Mouse (Mus musculus): ENCODE results near the gene Nmur1.
"Not testable (repeated sequence)": the region's sequence is repeated elsewhere in the genome, so short reads cannot be mapped to it uniquely, and the experiment has no call there.

Gene Nmur1

DNA sequence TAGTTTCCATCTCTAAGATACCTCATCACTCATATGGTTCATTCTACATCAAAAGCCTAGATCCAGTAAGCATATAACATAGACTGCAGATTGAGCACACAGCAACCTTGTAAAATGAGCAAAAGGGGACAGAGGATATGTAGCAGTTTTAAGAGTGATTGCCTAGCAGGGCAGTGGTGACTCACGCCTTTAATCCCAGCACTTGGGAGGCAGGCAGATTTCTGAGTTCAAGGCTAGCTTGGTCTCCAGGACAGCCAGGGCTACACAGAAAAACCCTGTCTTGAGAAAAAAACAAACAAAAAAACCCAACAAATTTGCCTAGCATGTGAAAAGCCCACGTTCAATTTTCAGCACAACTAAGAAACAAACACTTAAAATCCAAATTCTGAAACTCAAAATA, 71.8 kb downstream of the Nmur1 start:
- no peak for DNase-seq

DNA sequence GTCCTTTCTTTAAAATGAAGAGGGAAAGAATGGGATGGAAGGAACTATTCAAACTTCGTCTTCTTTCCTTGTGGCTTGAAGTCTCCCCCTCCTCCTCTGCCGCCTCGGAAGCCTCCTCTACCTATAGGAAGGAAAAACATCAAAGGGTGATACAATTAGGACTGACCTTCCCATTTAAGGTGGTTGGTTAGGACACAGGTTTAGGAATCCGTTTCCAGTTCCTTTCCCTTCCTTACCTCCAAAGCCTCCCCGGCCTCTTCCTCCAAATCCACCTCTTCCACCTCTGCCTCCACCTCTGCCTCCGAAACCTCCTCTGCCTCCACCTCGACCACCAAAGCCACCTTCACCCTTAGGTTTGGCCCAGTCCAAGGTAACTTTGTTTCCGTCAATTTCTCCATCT, 75.5 kb downstream of the Nmur1 start:
- DNase-seq: no peak

DNA sequence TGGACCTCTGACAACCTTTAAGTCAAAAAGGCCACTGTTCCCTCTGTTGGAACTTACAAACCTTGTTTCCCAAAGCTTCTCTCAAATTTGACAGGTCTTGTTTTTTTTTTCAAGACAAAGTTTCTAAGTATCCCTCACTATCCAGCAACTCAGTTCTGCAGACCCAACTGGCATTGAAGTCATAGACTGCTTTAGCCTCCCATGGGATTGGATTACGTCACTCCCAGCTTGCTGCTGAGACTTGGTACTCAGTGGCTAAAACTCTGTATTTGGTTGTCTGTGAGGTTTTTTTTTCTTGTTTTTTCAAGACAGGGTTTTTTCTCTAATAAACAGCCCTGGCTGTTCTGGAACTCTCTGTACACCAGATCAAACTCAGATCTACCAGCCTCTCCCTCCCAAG, 76.3 kb downstream of the Nmur1 start:
- no peak for DNase-seq

- no peak for DNase-seq
Observed at GRCm38 (mm10) chr1:86349201-86349600, 76.8 kb downstream of the Nmur1 start.

DNA sequence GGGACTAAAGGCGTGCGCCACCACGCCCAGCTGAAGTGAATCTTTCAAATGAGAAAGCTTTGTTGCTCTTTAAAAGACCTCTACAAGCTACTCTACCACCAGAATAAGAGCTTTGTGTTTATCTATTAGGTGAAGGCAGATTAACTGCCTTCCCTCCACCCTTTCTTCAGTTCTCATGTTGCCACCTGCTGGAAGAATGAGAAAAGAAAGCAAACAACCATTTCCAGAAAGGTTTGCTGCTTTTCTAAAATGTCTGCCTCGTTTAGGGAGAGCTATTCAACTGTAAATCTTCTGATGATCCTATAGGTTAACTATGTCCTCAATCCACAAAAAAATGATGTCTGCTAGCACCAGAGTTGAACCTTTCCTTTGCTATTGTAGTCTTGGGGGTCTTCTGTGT, 77.2 kb downstream of the Nmur1 start:
- no peak for DNase-seq

DNA sequence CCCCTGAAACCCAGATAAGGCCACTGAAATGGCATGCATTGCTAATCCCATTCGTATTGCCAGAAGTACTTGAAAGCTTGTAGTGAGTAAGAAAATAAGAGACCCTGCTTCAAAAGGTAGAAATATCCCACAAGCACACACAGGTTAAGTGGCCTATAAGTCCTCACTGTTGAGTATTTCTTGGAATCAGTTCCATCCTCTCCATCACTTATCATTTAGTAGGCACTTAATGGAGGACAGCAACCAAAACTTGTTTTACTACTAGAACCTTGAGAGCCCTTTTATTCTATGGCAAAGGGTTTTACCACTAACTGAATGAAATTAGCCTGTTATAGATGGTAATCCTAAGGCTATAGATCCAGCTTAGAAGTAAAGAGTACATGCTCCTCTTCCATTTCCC, 77.9 kb downstream of the Nmur1 start:
- no peak for DNase-seq

DNA sequence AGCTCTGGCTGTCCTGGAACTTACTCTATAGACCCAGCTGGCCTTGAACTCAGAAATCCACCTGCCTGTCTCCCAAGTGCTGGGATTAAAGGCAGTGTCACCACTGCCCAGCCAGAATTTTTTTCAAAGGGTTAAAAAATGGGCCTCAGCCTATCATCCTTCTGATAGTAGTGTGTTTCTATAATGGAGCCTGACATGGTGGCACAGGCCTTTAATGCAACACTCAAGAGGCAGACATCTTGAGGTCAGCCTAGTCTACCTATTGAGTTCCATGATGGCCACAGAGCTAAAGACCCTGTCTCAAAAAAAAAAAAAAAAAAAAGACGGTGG, 78.3 kb downstream of the Nmur1 start:
- DNase-seq: no peak

- DNase-seq: no peak
Observed at GRCm38 (mm10) chr1:86346851-86347715, 78.9 kb downstream of the Nmur1 start.

- DNase-seq: no peak
Observed at GRCm38 (mm10) chr1:86345956-86346355, 80.1 kb downstream of the Nmur1 start.

DNA sequence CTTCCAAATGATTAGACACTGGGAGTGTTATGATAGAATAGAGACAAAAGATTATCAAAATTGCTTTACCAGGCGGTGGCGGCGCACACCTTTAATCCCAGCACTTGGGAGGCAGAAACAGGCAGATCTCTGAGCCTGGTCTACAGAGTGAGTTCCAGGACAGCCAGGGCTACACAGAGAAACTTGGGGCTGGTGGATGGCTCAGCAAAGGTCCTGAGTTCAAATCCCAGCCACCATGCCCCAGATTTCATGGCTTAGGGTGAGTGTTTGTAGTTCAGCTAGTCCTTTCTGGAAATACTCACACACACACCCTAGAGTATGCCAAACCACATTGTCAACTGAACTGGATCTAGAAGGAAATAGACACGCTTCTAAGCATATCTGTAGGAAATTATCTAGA, 81.0 kb downstream of the Nmur1 start:
- no peak for DNase-seq

DNA sequence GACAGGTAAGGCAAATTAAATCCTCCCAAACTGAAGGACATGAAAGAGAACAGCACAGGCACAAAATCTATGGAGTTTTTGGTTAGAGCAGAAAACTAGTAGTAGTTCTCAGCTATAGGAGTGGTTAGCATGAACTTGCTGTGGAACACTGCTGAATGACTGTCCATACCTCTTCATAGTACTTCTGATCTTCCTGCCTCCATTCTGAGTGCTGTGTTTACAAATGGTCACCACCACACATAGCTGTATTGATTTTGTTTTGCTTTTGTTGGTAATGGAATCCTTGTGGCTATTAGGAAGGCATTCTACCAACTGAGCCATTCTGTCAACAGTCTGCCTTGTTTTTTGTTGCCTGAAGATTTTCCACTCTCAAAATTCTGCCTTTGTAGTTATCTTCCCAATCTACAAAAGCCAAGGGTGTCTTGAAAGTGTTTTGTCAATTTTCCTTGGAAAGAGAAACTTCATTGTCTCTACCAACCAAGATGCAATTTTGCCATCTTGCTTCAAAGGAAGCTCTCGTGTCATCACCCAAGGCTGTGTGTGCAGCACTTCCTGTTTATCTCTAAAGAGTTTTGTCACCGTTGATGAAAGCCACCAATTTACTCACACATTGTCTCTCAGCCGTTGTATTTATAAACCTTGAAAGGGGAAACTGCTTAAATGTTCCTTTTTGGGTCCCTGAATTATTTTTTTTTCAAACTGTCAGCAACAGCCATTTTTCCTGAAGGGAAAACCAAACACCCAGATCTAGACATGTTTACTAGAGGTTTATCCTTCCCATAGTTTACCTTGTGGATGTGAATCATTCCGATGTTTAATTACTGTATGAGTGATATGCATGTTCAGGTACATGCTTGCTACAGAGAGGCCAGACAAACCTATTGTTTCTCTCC, 81.8 kb downstream of the Nmur1 start:
- DNase-seq: no peak

DNA sequence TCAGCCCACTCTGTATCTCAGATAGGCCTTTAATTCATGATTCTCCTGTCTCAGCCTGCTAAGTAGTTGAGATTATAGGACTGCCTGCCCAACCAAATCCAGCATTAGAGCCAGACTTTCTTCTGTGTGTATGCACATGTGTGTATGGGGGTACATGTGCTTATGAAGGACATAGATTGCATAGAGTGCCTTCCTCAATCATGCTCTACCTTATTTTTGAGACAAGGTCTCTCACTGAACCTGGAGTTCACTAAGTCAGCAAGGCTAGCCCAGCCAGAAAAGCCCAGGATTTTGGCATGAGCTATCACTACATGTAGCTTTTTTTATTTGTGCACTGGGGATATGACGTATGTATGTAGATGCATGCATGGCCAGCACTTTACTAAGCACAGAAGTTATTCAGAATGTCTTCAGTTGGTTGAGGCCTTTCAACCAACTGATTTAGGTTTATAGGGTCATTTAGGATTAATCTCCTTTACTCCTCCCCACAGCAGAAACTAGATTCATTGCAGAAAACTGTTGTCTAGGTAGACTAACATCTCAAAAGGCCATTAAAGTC, 82.9 kb downstream of the Nmur1 start:
- no peak for DNase-seq

DNA sequence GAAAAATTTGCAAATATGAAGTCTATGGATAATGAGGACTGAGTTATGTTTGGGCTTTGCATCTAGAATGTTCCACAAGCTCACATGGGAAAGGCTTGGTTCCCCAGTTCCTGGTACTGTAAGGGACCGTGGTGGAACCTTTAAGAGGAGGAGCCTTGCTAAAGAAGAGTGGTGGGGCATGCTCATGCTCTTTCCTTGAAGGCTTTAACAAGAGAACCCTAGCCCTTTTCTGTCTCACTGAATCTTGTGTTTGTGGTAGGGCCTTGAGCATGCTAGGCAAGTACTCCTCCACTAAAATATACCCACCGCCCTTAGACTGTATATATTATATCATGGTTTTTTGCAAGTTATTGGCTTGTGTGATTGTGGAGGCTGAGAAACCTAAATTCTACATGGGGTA, 83.7 kb downstream of the Nmur1 start:
- DNase-seq: no peak

DNA sequence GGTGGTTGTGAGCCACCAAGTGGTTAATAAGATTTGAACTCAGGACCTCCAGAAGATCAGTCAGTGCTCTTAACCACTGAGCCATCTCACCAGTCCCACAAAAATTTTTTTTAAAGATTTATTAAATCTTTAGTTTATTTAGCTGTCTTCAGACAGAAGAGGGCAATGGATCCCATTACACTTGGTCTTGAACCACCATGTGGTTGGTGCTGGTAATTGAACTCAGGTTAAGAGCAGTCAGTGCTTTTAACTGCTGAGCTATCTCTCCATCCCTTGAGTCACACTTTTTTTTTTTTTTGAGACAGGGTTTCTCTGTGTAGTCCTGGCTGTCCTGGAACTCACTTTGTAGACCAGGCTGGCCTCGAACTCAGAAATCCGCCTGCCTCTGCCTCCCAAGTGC, 84.9 kb downstream of the Nmur1 start:
- not testable (repeated sequence) for DNase-seq

GRCm38 (mm10) chr1:86339156-86339812, 86.7 kb downstream of the Nmur1 start:
- peak; percentile 79 to 90 for DNase-seq

GRCm38 (mm10) chr1:86336330-86336729, 89.7 kb downstream of the Nmur1 start:
- DNase-seq: no peak

Data from cerebellum, postnatal 36 days (tissue).